8 mouse cellular contexts compared by ENCODE assay signal in the genomic region with DNA sequence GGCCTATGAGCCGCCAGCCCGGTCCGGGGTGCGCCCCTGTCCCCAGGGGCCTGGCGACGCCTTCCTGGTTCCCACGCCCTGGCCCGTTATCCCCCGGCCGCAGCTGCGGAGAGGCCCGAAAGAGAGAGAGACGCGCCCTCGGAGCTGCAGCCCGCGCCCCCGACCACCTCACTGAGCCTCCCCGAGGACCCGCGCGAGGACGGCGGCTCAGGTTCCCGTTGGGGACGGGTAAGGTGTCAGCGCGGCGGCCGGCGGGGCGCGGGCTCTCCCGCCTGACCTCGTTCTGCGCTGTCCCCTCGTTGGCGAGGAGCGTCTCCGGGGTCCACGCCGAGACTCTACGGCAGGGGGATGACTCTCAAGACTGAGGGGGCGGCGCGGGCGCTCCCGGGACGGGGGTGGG. TPM values are rescaled to one million over a fixed set of nuclear protein-coding genes. Genes with fewer than 3 reads are reported as not detected.
DNase-seq lines count a peak whose midpoint lies in the region; ATAC-seq and TF ChIP-seq lines count a peak whose summit lies in the region.

No protein-coding gene starts in this region.

- peak overlapping the region; percentile 78 for H3K9ac ChIP-seq in heart, embryonic 15.5 days
- peak overlapping the region; percentile 80 for H3K9ac ChIP-seq in limb, embryonic 13.5 days
- H3K9ac ChIP-seq in neural tube, embryonic 12.5 days, result peak overlapping the region; percentile 71

- peak overlapping the region; percentile 72 for H3K4me2 ChIP-seq in heart, embryonic 15.5 days
- H3K4me2 ChIP-seq in limb, embryonic 13.5 days (replicated peaks), result peak overlapping the region; percentile 92
- peak overlapping the region; percentile 97 for H3K4me2 ChIP-seq in neural tube, embryonic 12.5 days (replicated peaks)

- peak; percentile 23; the same call in 1 of the 2 replicates for ATAC-seq in heart, embryonic 15.5 days (replicated peaks; ENCODE audit: insufficient number of reproducible peaks, insufficient read depth, low FRiP score, low read depth)
- peak; percentile 37; the same call in 1 of the 2 replicates for ATAC-seq in limb, embryonic 13.5 days (ENCODE audit: low FRiP score, low read depth)
- peak; percentile 57 for ATAC-seq in neural tube, embryonic 12.5 days (ENCODE audit: low FRiP score, low read depth)

- 2% methylated on average over 45 of the region's 49 CpGs for WGBS in spleen, adult 2 months
- 1% methylated on average over 44 of the region's 49 CpGs for WGBS in heart, embryonic 15.5 days
- WGBS in limb, embryonic 13.5 days, result 2% methylated on average over 37 of the region's 49 CpGs
- WGBS in neural tube, embryonic 12.5 days, result under 1% methylated on average over 49 of the region's 49 CpGs

- peaks cover 11% of the 10 kb centered on the region for H3K27me3 ChIP-seq in spleen, adult 2 months (ENCODE audit: control insufficient read depth, insufficient read depth, low read length)
- H3K27me3 ChIP-seq in heart, embryonic 15.5 days, result no peaks in the 10 kb centered on the region
- peaks cover 4% of the 10 kb centered on the region; the same call in 1 of the 2 replicates for H3K27me3 ChIP-seq in limb, embryonic 13.5 days
- peaks cover 3% of the 10 kb centered on the region; the same call in 1 of the 2 replicates for H3K27me3 ChIP-seq in neural tube, embryonic 12.5 days (replicated peaks)

- no peaks in the 10 kb centered on the region for H3K9me3 ChIP-seq in heart, embryonic 15.5 days (replicated peaks)
- no peaks in the 10 kb centered on the region for H3K9me3 ChIP-seq in limb, embryonic 13.5 days
- no peaks in the 10 kb centered on the region for H3K9me3 ChIP-seq in neural tube, embryonic 12.5 days

- H3K36me3 ChIP-seq in spleen, adult 2 months (ENCODE audit: control insufficient read depth, insufficient read depth, low read length), result no peaks in the 10 kb centered on the region
- 0 out of 2 replicates have a peak, but pooled peaks cover 3% of the 10 kb centered on the region for H3K36me3 ChIP-seq in heart, embryonic 15.5 days
- no peaks in the 10 kb centered on the region for H3K36me3 ChIP-seq in limb, embryonic 13.5 days
- H3K36me3 ChIP-seq in neural tube, embryonic 12.5 days, result no peaks in the 10 kb centered on the region

- H3K4me3 ChIP-seq in spleen, adult 2 months (ENCODE audit: extremely low read depth, insufficient read depth, insufficient read length), result peak overlapping the region; percentile 57
- peak overlapping the region; percentile 89 for H3K4me3 ChIP-seq in heart, embryonic 15.5 days
- peak overlapping the region; percentile 72 for H3K4me3 ChIP-seq in limb, embryonic 13.5 days
- peak overlapping the region; percentile 58 for H3K4me3 ChIP-seq in neural tube, embryonic 12.5 days

- no peak for DNase-seq in spleen, adult 2 months (ENCODE audit: low read depth in 1 of 2, low spot score in 2 of 2)
- DNase-seq in spleen, postnatal 4 days (ENCODE audit: low spot score in 2 of 2), result no peak
- DNase-seq in embryo, embryonic 10.5 days (ENCODE audit: low spot score), result peak; percentile 53
- no peak for DNase-seq in thymus, postnatal 0 days (ENCODE audit: low spot score)
- DNase-seq in layer of hippocampus, postnatal 14 days (ENCODE audit: low spot score in 2 of 2), result no peak

- H3K27ac ChIP-seq in spleen, adult 2 months (ENCODE audit: insufficient read depth, low read length), result no peak overlapping the region; the same call in 1 of the 2 replicates
- H3K27ac ChIP-seq in heart, embryonic 15.5 days, result peak overlapping the region; percentile 96
- H3K27ac ChIP-seq in limb, embryonic 13.5 days, result peak overlapping the region; percentile 52; the same call in 1 of the 2 replicates
- H3K27ac ChIP-seq in neural tube, embryonic 12.5 days, result no peak overlapping the region

- TF ChIP-seq POLR2A in spleen, adult 2 months (IDR thresholded peaks at IDR 0.05; ENCODE audit: low read depth, low read length), result no peak

- peaks cover 6% of the 10 kb centered on the region for H3K4me1 ChIP-seq in spleen, adult 2 months (ENCODE audit: control insufficient read depth, insufficient read depth, insufficient read length)
- H3K4me1 ChIP-seq in heart, embryonic 15.5 days (replicated peaks), result peaks cover 64% of the 10 kb centered on the region
- H3K4me1 ChIP-seq in limb, embryonic 13.5 days, result peaks cover 33% of the 10 kb centered on the region
- peaks cover 12% of the 10 kb centered on the region for H3K4me1 ChIP-seq in neural tube, embryonic 12.5 days

- TF ChIP-seq CTCF in spleen, adult 2 months (IDR thresholded peaks at IDR 0.05; ENCODE audit: extremely low read depth, insufficient read depth, insufficient read length, insufficient replicate concordance), result no peak

RNA-seq across cellular contexts. Expression of a gene that starts 0.5 kb away (rescaled TPM):
- 4.5 and 5.1 TPM in 2 replicates for polyA plus RNA-seq in spleen, adult 2 months (2012; rRNA removed)
- polyA plus RNA-seq in heart, embryonic 15.5 days (2015; fragmentation: Nextera tagmentation; extraction: Ambion mirVana), result 35.4 and 35.5 TPM in 2 replicates
- polyA plus RNA-seq in limb, embryonic 13.5 days (2015; fragmentation: Nextera tagmentation; extraction: Ambion mirVana), result 12.2 and 14.8 TPM in 2 replicates
- polyA plus RNA-seq in neural tube, embryonic 12.5 days (2016; fragmentation: Nextera tagmentation; extraction: Ambion mirVana), result 3.4 and 3.5 TPM in 2 replicates
- 2.3 and 3.3 TPM in 2 replicates for polyA plus RNA-seq in thymus, postnatal 0 days (2015; fragmentation: Nextera tagmentation; extraction: Ambion mirVana)
- total RNA-seq in layer of hippocampus, postnatal 14 days (2021), result 1 to 10 TPM; 4.6 to 5.9 TPM

Comparison
In these comparisons a context has a peak if more than half of its experiments do, and no peak if none do; other contexts are left out.
1. H3K27ac ChIP-seq: peak in heart, embryonic 15.5 days (single experiment) and limb, embryonic 13.5 days (single experiment); none in spleen, adult 2 months (single experiment) and neural tube, embryonic 12.5 days (single experiment).
2. Peak in every context shown above with its lines, with median percentiles within 50 percentile points of each other: H3K4me3 ChIP-seq, ATAC-seq, H3K4me2 ChIP-seq and H3K9ac ChIP-seq.